Mouse (Mus musculus) heart, adult 2 months (tissue): ENCODE measurements at regions not wholly inside any gene's neighbourhood (a gene's known extent, or its start where the extent isn't known, plus 50 kb on each side); places are given as distances from the start of the nearest gene placed in this dataset.

ENCODE experiments used
- DNase-seq, 2 experiments: peaks; one replicate each; pipeline ENCODE4 v3.0.0; 2021
- H3K27ac ChIP-seq: fragments of 200-600 bp; 2 replicates; pipeline ENCODE4 v1.8.1; 2022
- H3K27me3 ChIP-seq: fragments of 200-500 bp; 2 replicates; pipeline ENCODE4 v1.6.1; 2012; ENCODE audit warnings: mild to moderate bottlenecking, low read length, inconsistent platforms, mixed read lengths; ENCODE audit not compliant: control insufficient read depth, insufficient read depth
- H3K36me3 ChIP-seq: fragments of 200-500 bp; 2 replicates; pipeline ENCODE4 v1.6.1; 2012; ENCODE audit warnings: low read length, inconsistent platforms; ENCODE audit not compliant: control insufficient read depth, insufficient read depth
- H3K4me1 ChIP-seq: fragments of 200-500 bp; 2 replicates; pipeline ENCODE4 v1.6.1; 2011; ENCODE audit warnings: low read length; ENCODE audit not compliant: control insufficient read depth, insufficient read depth
- H3K4me3 ChIP-seq: fragments of 200-600 bp; 2 replicates; pipeline ENCODE4 v1.8.1; 2022
- H3K79me2 ChIP-seq: fragments of 200-500 bp; replicated peaks from 2 replicates; pipeline ENCODE4 v1.6.1; 2012; ENCODE audit warnings: mild to moderate bottlenecking, inconsistent platforms, low read length, moderate library complexity, mixed read lengths; ENCODE audit not compliant: control insufficient read depth, insufficient read depth
- H3K9ac ChIP-seq: fragments of 200-500 bp; 2 replicates; pipeline ENCODE4 v1.6.1; 2012; ENCODE audit warnings: low read depth, mild to moderate bottlenecking, control low read depth, inconsistent platforms, low read length, mixed read lengths
- CTCF ChIP-seq: fragments of 200-600 bp; IDR thresholded peaks from 2 replicates; pipeline ENCODE4 v1.8.1; 2022; ENCODE audit warnings: antibody characterized with exemption, mild to moderate bottlenecking, moderate library complexity
- EP300 ChIP-seq: fragments of 200-500 bp; IDR thresholded peaks from 2 replicates; pipeline ENCODE4 v1.6.1; 2011; ENCODE audit warnings: low read depth, low read length, control low read depth; ENCODE audit not compliant: insufficient read depth
- POLR2A ChIP-seq: fragments of 200-500 bp; IDR thresholded peaks from 2 replicates; pipeline ENCODE4 v1.6.1; 2011; ENCODE audit warnings: mild to moderate bottlenecking, low read depth, low read length, control low read depth; ENCODE audit not compliant: insufficient read depth
- WGBS: fragments of 180-500 bp; shearing (Covaris S2); methylation state at CpG from one replicate; pipeline ENCODE4 v1.1.7; 2018; 5-methylcytosine and 5-hydroxymethylcytosine counted together
- intact Hi-C: fragments of 180-260 bp; cut with DNase I; formaldehyde crosslinking; loops from one replicate; pipeline ENCODE4 v1.15.1; 2025

DNA sequence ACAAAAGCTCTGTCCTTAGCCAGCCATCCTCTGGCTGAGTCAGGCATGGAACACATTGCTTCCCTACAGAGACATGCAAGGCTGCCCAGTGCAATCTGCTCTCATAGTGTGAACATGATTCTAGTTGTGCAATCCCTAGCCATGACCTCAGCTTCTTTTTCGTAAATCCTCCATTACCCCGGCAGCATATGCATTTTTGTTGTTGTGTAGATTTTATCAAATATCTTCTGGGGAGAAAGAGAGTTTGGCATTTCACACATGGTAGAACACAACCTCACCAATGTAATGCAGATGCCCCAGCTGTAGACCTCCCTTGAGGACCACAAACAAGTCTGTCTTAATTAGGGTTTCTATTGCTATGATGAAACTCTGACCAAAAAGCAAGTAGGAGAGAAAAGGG is 168.6 kb downstream of the Rpl10-ps3 start:
- intact Hi-C loops = loop anchor here (10.0 kb wide), 1 partner anchor 381 kb away; the partner anchor contains the start of gene Ncam1
- Histone ChIP-seq H3K27ac (no peak overlapping the region), H3K27me3 (peaks cover 2% of the 10 kb centered on the region; the same call in 1 of the 2 replicates), H3K36me3 (no peaks in the 10 kb centered on the region), H3K4me3 (no peak overlapping the region), H3K79me2 (no peaks in the 10 kb centered on the region), H3K9ac (no peak overlapping the region), H3K4me1 (no peaks in the 10 kb centered on the region)
- TF ChIP-seq POLR2A (no peak), CTCF (no peak), EP300 (no peak)
- DNase-seq = no peak
- WGBS = 87% methylated on average over 2 of the region's 2 CpGs

DNA sequence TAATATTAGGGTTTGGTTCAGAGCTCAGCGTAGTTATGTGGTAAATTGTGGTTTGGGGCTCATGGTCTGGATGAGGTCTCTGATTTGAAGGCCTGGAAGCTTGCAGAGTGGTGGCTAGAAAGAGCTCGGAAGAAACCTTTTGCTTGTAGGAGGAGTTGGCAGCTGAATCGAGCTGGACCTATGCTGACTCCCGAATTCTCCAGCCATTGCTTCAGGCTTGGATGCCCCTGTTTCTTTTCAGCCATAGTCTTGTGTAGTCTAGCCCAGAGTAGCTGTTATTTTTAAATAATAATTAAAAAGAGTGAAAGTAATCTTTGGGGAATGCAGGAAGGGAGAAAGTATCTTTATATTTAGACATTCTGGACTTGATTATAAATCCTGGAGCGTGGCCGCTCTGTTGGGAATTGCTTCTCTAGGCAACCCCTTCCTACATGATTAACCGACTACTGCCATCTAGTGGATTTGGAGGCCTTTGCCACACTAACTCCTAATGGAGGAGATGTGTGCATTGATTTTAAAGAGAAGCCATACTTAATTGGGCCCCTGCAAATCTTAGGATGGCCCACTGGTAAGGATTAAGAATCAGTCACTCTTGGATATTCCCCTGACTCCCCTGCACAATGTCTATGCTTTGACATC is 172.8 kb downstream of the Rpl10-ps3 start:
- intact Hi-C loops = loop anchor here (2.0 to 10.0 kb wide), 5 partner anchors 377 to 1090 kb away; partner anchors contain the start of genes Ncam1 and Tmprss5
- Histone ChIP-seq H3K27ac (no peak overlapping the region), H3K79me2 (no peaks in the 10 kb centered on the region), H3K9ac (peak overlapping the region; percentile 34; the same call in 1 of the 2 replicates), H3K4me1 (no peaks in the 10 kb centered on the region), H3K27me3 (no peaks in the 10 kb centered on the region), H3K4me3 (no peak overlapping the region), H3K36me3 (no peaks in the 10 kb centered on the region)
- 22% methylated on average over 7 of the region's 7 CpGs for WGBS
- TF ChIP-seq CTCF (peak; percentile 86), EP300 (no peak), POLR2A (no peak)
- peak; percentile 33 to 37 for DNase-seq

DNA sequence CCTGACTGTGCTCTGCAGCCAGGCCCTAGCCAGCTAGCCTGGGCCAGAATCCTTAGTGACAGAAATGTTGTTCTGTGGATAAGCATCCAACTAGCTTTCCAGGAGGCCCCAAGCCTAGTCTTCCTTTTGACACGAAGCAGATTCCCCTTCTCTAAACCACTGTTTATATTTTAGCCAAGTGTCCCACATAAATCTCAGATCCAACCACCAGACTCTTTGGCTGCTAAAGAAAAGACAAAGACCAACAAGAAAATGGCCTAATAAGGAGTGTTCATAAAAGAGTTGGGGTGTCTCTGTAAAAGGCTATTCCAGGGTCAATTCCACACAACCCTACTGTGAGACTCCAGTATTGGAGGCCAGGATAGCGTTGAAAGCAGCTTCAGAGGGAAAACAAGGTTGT is 173.6 kb downstream of the Rpl10-ps3 start:
- WGBS = 70% methylated on average over 2 of the region's 2 CpGs
- Histone ChIP-seq H3K79me2 (no peaks in the 10 kb centered on the region), H3K27me3 (no peaks in the 10 kb centered on the region), H3K27ac (no peak overlapping the region), H3K36me3 (no peaks in the 10 kb centered on the region), H3K4me3 (no peak overlapping the region), H3K4me1 (no peaks in the 10 kb centered on the region), H3K9ac (no peak overlapping the region)
- intact Hi-C loops = loop anchor here (5.0 to 10.0 kb wide), 3 partner anchors 376 to 1089 kb away; partner anchors contain the start of genes Ncam1 and Tmprss5
- no peak for TF ChIP-seq POLR2A
- TF ChIP-seq CTCF = no peak
- no peak for TF ChIP-seq EP300
- DNase-seq = no peak

DNA sequence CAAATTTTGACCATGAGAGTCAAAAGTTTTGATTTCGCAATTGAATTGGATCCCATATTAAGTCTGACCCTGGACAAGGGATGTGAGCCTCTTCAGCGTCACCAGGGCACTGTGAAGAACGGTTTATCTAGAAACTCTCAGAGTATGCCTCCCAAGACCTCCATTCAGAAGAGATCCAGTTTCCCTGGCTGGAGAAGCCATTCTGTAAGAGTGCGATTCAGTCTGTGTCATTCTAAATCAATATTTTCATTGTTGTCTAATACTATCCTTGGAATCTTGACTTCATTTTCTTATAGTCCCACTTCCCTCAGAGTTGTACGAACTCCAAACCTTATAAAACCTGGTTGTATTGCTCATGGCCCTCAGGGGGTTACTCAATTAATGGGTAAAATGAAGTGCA is 174.1 kb downstream of the Rpl10-ps3 start:
- Histone ChIP-seq H3K4me1 (no peaks in the 10 kb centered on the region), H3K27me3 (no peaks in the 10 kb centered on the region), H3K27ac (no peak overlapping the region), H3K9ac (no peak overlapping the region), H3K36me3 (no peaks in the 10 kb centered on the region), H3K4me3 (no peak overlapping the region), H3K79me2 (no peaks in the 10 kb centered on the region)
- 91% methylated on average over 5 of the region's 5 CpGs for WGBS
- no peak for TF ChIP-seq POLR2A
- TF ChIP-seq EP300 = no peak
- intact Hi-C loops = loop anchor here (5.0 to 10.0 kb wide), 3 partner anchors 376 to 1088 kb away; partner anchors contain the start of genes Ncam1 and Tmprss5
- no peak for DNase-seq

DNA sequence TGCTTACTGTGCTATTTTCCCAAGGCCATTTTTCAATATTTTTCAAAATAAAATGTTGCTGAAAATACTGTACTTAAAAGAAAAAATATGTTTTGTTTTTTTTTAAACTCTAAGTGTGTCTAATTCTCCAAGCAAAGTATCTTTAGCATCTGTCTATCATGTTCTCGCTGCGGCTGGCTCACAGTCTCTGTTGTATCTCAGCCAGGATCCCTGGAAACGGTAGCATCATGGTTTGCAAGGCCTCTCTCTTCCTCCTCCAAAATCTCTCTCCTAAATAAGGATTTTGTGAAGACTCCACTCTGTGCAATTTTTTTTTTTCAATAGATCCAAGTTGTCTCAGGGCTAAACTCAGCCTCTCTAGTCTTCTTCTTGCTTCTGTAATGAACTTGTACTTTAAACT is 190.2 kb downstream of the Rpl10-ps3 start:
- 83% methylated on average over 3 of the region's 3 CpGs for WGBS
- intact Hi-C loops = no loop called here

DNA sequence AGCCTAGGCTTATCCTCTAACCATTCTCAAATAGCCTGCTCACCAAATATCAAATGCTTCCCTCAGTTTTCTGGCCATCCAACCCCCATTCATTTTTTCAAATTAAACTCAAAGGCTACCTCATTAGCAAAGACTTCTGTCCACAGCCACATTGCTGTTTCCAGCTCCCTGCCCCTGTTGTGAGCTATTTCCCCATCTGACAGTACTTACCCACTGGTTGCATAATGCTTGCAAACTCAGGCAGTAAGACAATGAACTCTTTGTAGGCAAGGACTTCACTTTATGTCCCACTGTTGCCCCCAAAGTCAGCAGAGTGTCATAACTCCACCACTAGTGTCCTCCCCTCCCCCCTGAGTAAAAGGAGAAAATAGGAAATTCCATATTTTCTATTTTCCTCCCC is 194.7 kb downstream of the Rpl10-ps3 start:
- H3K36me3 ChIP-seq = no peaks in the 10 kb centered on the region
- intact Hi-C loops = no loop called here
- TF ChIP-seq EP300 = no peak
- no peak for TF ChIP-seq CTCF
- TF ChIP-seq POLR2A = no peak
- H3K4me1 ChIP-seq = peaks cover 2% of the 10 kb centered on the region
- no peak for DNase-seq
- H3K27ac ChIP-seq = no peak overlapping the region
- H3K4me3 ChIP-seq = no peak overlapping the region
- no peak overlapping the region for H3K9ac ChIP-seq
- no peaks in the 10 kb centered on the region for H3K27me3 ChIP-seq
- H3K79me2 ChIP-seq = no peaks in the 10 kb centered on the region

More for the DNA sequence above, 190.2 kb downstream of the Rpl10-ps3 start:
- Histone ChIP-seq H3K4me1 (peaks cover 2% of the 10 kb centered on the region), H3K36me3 (no peaks in the 10 kb centered on the region), H3K27me3 (no peaks in the 10 kb centered on the region), H3K4me3 (no peak overlapping the region), H3K27ac (no peak overlapping the region), H3K79me2 (no peaks in the 10 kb centered on the region), H3K9ac (no peak overlapping the region)
- TF ChIP-seq EP300 (no peak), CTCF (no peak), POLR2A (no peak)
- no peak for DNase-seq
